Mouse (Mus musculus): ENCODE measurements around the gene Fcgr4.

- TF ChIP-seq CTCF (IDR thresholded peaks at IDR 0.05; ENCODE audit: low read depth) = no peak
- TF ChIP-seq EP300 (IDR thresholded peaks at IDR 0.05; ENCODE audit: low read depth) = no peak
Observed at GRCm38 (mm10) chr1:171061566-171061965, 42.8 kb downstream of the Fcgr4 start.
